Mouse (Mus musculus): ENCODE results near the gene 4933411K16Rik. TPM values are rescaled to one million over a fixed set of nuclear protein-coding genes. Genes with fewer than 3 reads are reported as not detected.

Gene 4933411K16Rik
- total and polyA plus RNA-seq, 2 experiments from 2014 or later: 1.6 TPM; not detected in 1

GRCm38 (mm10) chr19:42011123-42011522, 40.9 kb upstream of the 4933411K16Rik start:
- no peak overlapping the region for H3K4me3 ChIP-seq (ENCODE audit: low read length)
- no peak overlapping the region for H3K4me2 ChIP-seq (ENCODE audit: low read depth, low read length)
- WGBS: 82% methylated on average over 7 of the region's 7 CpGs
- no peak for TF ChIP-seq CTCF (IDR thresholded peaks at IDR 0.05; ENCODE audit: low read depth)
- DNase-seq (ENCODE audit: low spot score) (no peak), ATAC-seq (no peak)
- H3K27ac ChIP-seq: no peak overlapping the region
- no peaks in the 10 kb centered on the region for H3K27me3 ChIP-seq (ENCODE audit: insufficient read depth, low read length)
- no peak overlapping the region for H3K9ac ChIP-seq (replicated peaks; ENCODE audit: low read length)
- no peaks in the 10 kb centered on the region for H3K36me3 ChIP-seq (ENCODE audit: insufficient read depth, low read length)
- no peaks in the 10 kb centered on the region for H3K9me3 ChIP-seq (ENCODE audit: low read length)
- no peaks in the 10 kb centered on the region; the same call in 1 of the 2 replicates for H3K4me1 ChIP-seq (ENCODE audit: insufficient read depth, low read length)

- 89% methylated on average over 3 of the region's 3 CpGs for WGBS
- H3K4me3 ChIP-seq (ENCODE audit: low read length): no peak overlapping the region
- H3K4me2 ChIP-seq (ENCODE audit: low read depth, low read length): no peak overlapping the region
- H3K27ac ChIP-seq: no peak overlapping the region
- H3K27me3 ChIP-seq (ENCODE audit: insufficient read depth, low read length): no peaks in the 10 kb centered on the region
- no peaks in the 10 kb centered on the region; the same call in 1 of the 2 replicates for H3K4me1 ChIP-seq (ENCODE audit: insufficient read depth, low read length)
- no peak for DNase-seq (ENCODE audit: low spot score)
- no peaks in the 10 kb centered on the region for H3K36me3 ChIP-seq (ENCODE audit: insufficient read depth, low read length)
- H3K9me3 ChIP-seq (ENCODE audit: low read length): no peaks in the 10 kb centered on the region
- ATAC-seq: no peak
- TF ChIP-seq CTCF (IDR thresholded peaks at IDR 0.05; ENCODE audit: low read depth): no peak
- no peak overlapping the region for H3K9ac ChIP-seq (replicated peaks; ENCODE audit: low read length)
Observed at GRCm38 (mm10) chr19:42014231-42014825, 37.7 kb upstream of the 4933411K16Rik start.

GRCm38 (mm10) chr19:42015001-42015400, 37.0 kb upstream of the 4933411K16Rik start:
- Histone ChIP-seq H3K4me2 (ENCODE audit: low read depth, low read length) (no peak overlapping the region), H3K9ac (replicated peaks; ENCODE audit: low read length) (no peak overlapping the region), H3K9me3 (ENCODE audit: low read length) (no peaks in the 10 kb centered on the region), H3K27me3 (ENCODE audit: insufficient read depth, low read length) (no peaks in the 10 kb centered on the region), H3K27ac (no peak overlapping the region), H3K4me1 (ENCODE audit: insufficient read depth, low read length) (no peaks in the 10 kb centered on the region; the same call in 1 of the 2 replicates), H3K4me3 (ENCODE audit: low read length) (no peak overlapping the region), H3K36me3 (ENCODE audit: insufficient read depth, low read length) (no peaks in the 10 kb centered on the region)
- ATAC-seq: no peak
- no peak for DNase-seq (ENCODE audit: low spot score)
- no peak for TF ChIP-seq CTCF (IDR thresholded peaks at IDR 0.05; ENCODE audit: low read depth)
- 85% methylated on average over 6 of the region's 6 CpGs for whole genome bisulfite sequencing

GRCm38 (mm10) chr19:42016251-42016650, 35.8 kb upstream of the 4933411K16Rik start:
- H3K4me2 ChIP-seq (ENCODE audit: low read depth, low read length): no peak overlapping the region
- H3K9me3 ChIP-seq (ENCODE audit: low read length): no peaks in the 10 kb centered on the region
- DNase-seq (ENCODE audit: low spot score): no peak
- H3K27ac ChIP-seq: peak overlapping the region; percentile 32; the same call in 1 of the 2 replicates
- 70% methylated on average over 4 of the region's 4 CpGs for WGBS
- no peak for TF ChIP-seq CTCF (IDR thresholded peaks at IDR 0.05; ENCODE audit: low read depth)
- H3K9ac ChIP-seq (replicated peaks; ENCODE audit: low read length): no peak overlapping the region
- no peaks in the 10 kb centered on the region for H3K4me1 ChIP-seq (ENCODE audit: insufficient read depth, low read length)
- H3K36me3 ChIP-seq (ENCODE audit: insufficient read depth, low read length): no peaks in the 10 kb centered on the region
- no peak overlapping the region for H3K4me3 ChIP-seq (ENCODE audit: low read length)
- H3K27me3 ChIP-seq (ENCODE audit: insufficient read depth, low read length): no peaks in the 10 kb centered on the region
- no peak for ATAC-seq

GRCm38 (mm10) chr19:42016840-42017239, 35.2 kb upstream of the 4933411K16Rik start:
- ATAC-seq: no peak; the same call in 1 of the 2 replicates
- Histone ChIP-seq H3K36me3 (ENCODE audit: insufficient read depth, low read length) (no peaks in the 10 kb centered on the region), H3K4me3 (ENCODE audit: low read length) (no peak overlapping the region), H3K9me3 (ENCODE audit: low read length) (no peaks in the 10 kb centered on the region), H3K27ac (peak overlapping the region; percentile 1; the same call in 1 of the 2 replicates), H3K27me3 (ENCODE audit: insufficient read depth, low read length) (no peaks in the 10 kb centered on the region), H3K4me2 (ENCODE audit: low read depth, low read length) (no peak overlapping the region), H3K9ac (replicated peaks; ENCODE audit: low read length) (no peak overlapping the region), H3K4me1 (ENCODE audit: insufficient read depth, low read length) (no peaks in the 10 kb centered on the region)
- no peak for DNase-seq (ENCODE audit: low spot score)
- WGBS: 47% methylated on average over 5 of the region's 5 CpGs
- no peak for TF ChIP-seq CTCF (IDR thresholded peaks at IDR 0.05; ENCODE audit: low read depth)

GRCm38 (mm10) chr19:42017399-42018247, 34.4 kb upstream of the 4933411K16Rik start:
- Histone ChIP-seq H3K4me1 (ENCODE audit: insufficient read depth, low read length) (no peaks in the 10 kb centered on the region), H3K4me2 (ENCODE audit: low read depth, low read length) (no peak overlapping the region), H3K27me3 (ENCODE audit: insufficient read depth, low read length) (no peaks in the 10 kb centered on the region), H3K4me3 (ENCODE audit: low read length) (no peak overlapping the region), H3K27ac (peak overlapping the region; percentile 1; the same call in 1 of the 2 replicates), H3K9me3 (ENCODE audit: low read length) (no peaks in the 10 kb centered on the region), H3K36me3 (ENCODE audit: insufficient read depth, low read length) (no peaks in the 10 kb centered on the region), H3K9ac (replicated peaks; ENCODE audit: low read length) (no peak overlapping the region)
- peak; percentile 80 for ATAC-seq
- peak; percentile 73 for DNase-seq (ENCODE audit: low spot score)
- WGBS: 51% methylated on average over 8 of the region's 8 CpGs
- no peak for TF ChIP-seq CTCF (IDR thresholded peaks at IDR 0.05; ENCODE audit: low read depth)
